Mouse (Mus musculus) thymus, postnatal 10 days (tissue): ENCODE results near the gene Fastkd5.
"Not testable (repeated sequence)": the region's sequence is repeated elsewhere in the genome, so short reads cannot be mapped to it uniquely, and the experiment has no call there.

Source experiments
- DNase-seq, 2 experiments: peaks; one replicate each; pipeline ENCODE4 v3.0.0; 2021; ENCODE audit warnings: low spot score in 2 of 2

Gene Fastkd5

DNA sequence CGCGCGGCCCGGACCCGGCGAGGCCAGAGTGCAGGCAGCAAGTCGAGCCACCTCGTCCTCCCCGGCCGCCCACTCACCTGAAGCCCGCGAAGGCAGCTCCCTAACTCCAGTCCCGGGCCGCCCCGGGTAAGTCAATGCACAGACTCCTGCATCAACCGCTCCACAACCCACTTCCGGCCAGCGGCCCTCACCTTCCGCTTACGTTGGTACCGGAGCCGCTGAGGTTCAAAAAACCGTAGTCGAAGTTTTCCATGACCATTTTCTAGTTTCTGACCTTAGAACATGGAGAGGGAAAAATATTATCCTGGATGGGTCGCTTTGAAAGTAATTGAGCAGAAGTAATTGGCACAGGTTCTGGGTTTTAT, at the start of gene Fastkd5, which contains the start of gene Ubox5:
Fastkd5 (minus strand) TSS at position 189 of the 365 bp plus-strand sequence.
Ubox5 (minus strand) TSS at position 200 of the 365 bp plus-strand sequence.
- peak; percentile 79 to 85 for DNase-seq

DNA sequence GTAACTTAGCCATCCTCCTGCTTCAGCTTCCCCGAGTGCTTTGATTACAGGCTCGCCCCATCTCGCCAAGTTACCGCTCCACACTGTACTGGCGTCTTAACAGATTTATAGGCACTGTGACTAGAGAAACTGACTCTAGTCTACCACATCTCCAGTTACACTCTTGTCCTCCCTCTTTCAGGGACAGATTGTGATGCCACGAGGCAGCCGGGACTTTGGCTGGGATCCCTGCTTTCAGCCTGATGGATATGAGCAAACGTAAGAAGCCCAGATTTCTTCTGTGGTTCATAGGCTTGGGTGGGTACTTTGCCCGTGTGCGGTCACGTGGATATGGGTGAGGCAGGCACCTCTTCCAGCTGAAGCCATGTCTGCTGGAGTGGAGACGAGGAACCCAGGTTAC, 49.3 kb upstream of the Fastkd5 start:
- no peak for DNase-seq

DNA sequence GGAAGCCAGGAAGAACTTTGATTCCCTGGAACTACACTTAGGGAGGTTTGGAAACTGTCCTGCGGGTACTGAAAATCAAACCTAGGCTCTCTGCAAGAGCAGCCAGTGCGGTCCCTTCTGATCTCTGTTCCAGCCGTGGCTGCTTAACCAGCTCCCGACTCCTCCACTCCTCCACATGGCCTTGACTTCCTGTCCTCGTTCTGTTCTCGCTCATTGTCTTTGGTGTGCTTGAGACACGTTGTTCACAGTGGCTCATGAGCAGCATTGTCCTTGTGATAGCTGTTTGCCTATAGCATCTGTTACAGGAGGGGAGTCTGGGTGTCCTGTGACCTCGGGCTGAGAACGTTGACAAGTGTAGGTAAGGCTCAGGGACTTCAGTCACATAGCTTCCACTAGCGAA, 47.4 kb upstream of the Fastkd5 start:
- no peak for DNase-seq

DNA sequence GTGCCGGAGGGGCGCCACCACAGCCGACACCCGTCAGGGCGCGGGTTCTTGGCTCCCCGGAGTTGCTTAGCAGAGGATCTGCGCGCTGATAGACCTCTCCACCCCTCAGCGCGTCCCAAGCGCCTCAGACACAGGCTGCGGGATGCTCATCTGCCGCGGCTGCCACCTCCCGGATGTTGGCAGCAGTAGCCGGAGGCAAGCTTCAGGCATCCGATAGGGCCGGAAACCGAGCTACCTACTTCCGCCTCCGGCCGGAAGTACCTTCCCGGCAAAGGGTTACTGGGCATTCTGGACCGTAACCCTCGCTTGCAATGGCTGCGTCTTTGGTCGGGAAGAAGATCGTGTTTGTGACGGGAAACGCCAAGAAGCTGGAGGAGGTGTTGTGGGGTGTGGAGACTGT, 37.7 kb upstream of the Fastkd5 start, which contains the start of gene Itpa:
Itpa (plus strand) TSS at position 52 of the 400 bp plus-strand sequence.
- DNase-seq: peak; percentile 81

DNA sequence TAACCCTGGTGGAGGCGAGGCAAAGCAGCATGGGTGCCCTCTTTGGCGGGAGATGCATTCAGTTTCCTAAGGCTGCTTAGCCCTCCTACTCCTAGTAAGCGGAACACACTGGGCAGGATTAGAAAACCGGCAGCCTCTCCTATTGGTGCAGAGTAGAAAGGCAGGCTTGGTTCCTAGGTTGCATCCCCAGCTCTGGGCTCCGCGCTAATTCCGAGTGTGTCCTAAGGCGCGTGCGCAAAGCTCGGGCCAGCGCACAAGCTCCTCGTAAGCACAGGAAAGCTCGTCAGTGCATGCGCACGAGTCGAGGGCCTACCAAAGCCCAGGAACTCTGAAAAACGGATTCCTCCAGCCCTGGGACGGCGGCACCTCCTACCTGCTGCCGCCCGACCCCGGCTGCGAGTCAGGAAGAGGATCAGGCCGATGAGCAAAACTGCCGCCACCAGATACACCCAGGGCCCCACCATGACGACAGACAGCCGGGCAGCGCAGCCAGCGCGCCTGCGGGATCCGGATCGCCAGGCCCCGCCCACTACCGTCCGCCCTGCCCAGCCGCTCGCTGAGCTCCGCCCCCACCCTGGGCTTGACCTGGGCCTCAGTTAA, 34.4 kb upstream of the Fastkd5 start, which contains the start of gene Ddrgk1:
Ddrgk1 (minus strand) TSS at position 558 of the 600 bp plus-strand sequence.
- DNase-seq: peak; percentile 77 to 79

DNA sequence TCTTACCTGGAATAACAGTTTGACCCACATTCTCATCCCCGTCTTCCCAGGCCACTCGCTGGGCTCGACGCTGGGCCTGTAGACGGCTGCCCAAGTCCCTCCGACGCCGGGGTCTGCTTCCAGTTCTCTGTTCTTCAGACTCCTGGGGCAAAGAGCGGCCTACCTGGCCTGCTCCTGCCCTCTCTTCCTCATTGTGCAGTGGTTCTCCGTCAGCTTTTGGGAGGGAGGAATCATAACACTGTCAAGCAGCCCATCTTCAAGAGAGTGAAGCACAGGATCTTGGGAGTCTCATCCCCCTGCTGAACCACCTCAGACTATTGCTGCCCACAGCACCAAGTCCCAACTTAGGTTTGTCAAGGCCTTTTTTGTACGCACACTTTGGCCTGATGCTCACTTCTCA, 33.5 kb upstream of the Fastkd5 start:
- DNase-seq: no peak

DNA sequence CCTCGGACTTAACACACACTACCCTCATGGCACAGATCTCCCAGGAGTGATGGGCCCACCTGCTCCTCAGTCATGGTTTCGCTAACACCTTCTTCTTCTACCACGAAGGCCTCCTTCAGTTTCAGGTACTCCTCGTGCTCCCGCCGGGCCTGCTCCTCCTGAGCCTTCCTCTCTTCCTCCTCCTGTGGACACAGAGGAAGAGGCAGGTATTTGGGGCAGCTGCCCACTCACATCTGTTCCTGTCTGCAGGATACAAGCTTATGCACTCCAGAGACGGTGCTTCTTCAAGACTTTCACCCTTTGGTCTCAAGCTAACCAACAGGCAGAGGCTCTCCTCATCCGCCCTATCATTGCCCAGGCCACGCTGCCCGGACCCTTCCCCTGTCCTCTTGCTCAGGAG, 28.7 kb upstream of the Fastkd5 start:
- no peak for DNase-seq

DNA sequence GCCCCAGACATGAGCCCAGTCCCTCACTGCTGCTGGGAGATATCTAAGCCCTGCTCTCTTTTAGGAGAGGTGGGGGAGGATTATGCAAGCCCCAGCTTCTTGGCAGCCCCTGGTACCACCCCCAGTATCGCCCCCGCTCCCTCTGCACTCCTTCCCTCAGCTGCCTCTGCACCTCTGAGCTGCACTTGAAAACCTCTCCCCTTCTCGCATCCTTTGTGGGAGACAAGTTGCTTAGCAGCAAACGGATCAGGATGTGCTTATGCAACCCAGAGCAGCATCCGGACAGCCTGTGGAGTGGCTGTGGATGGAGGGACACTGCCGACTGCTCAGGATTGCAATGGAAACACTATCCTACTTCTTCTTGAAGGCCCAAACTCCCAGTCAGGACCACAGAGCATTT, 27.7 kb upstream of the Fastkd5 start:
- no peak for DNase-seq

DNA sequence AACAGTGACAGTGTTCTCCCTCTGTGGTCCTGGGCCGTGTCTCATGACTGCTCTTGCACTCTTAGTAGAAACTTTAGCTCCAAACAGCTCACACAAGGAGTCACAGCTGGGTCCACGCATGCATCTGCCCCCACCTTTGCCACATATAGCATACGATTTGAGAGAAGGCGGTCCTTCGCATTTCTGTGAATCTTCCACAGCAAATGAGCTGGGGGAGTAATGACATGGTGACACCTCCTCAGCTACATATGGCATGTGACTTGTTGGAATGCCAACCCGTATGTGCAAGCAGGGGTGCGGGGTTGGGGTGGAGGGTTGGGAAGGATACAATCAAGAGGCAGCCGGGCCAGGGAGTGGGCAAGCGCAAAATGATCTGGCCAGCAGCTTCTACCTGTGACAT, 26.7 kb upstream of the Fastkd5 start:
- no peak for DNase-seq

DNA sequence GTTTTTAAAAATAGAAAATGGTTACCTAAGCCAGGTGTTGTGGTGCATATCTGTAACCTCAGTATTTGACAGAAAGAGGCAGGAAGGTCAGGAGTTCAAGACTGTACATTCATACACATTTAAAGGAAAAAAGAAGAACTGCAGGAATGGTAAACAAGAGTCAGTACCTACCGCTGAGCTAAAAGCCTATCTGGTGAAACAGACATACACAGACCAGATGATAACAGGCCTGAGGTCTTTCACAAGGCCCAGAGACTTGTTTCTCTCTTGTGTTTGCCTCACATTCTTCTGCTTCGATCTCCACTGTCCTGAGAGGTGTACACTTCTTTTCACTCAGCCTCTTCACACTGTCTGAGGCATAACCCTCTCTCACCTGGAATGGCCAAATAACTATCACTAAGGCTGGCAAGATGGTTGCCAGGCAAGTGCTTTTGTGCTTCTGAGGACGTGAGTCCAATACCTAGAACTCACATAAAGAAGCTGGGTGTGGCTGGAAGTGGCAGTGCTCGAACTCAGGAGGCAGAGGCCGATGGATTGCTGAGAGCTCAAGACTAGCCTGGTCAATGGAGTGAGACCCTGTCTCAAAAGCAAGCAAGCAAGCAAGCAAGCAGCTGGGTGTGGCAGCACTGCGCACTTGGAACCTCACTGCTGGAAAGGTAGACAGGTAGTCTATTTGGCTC, 26.0 kb upstream of the Fastkd5 start:
- DNase-seq: no peak

DNA sequence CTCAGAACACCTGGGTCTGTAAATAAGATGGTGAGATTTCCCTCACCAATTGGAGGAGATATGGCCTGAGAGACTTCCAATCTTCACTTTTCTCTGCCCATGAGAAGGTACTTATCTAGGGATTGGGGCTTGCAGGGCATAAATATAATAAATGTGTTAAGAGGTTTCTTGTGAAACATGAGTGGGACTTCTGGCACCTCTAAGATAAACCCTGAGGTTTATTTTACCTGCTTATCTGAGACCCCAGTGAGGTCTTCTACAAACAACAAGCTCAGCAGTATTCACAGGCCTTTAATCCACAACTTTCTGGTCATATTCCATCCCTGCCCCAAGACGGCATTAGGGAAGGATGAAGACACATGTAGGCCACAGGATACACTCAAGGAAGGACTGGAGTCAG, 23.9 kb upstream of the Fastkd5 start:
- no peak for DNase-seq

DNA sequence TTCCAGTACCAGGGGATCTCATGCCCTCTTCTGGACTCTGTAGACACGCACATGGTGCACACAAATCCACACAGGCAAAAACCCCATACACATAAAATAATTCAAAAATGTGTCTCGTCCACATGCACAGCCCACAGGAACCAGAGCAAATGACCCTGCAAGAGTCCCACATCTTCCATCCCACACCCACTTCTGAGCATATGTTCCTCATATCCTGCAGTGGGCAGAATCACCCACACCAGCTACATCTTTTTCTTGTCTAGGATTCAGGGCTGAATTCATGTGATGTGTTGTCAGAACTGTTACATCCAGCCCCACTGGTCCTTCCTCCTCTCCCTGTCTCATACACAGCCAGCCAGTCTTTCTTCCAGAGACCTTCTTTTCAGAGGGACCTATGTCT, 23.5 kb upstream of the Fastkd5 start:
- no peak for DNase-seq

DNA sequence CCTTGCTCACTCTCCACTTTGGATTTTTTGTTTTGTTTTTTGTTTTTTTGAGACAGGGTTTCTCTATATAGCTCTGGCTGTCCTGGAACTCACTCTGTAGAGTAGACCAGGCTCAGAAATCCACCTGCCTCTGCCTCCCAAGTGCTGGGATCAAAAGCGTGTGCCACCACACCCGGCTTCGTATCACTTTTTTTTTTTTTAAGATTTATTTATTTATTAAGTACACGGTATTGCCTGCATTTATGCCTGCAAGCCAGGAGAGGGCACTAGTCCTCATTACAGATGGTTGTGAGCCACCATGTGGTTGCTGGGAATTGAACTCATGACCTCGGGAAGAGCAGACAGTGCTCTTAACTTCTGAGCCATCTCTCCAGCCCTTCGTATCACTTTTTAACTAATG, 19.2 kb upstream of the Fastkd5 start:
- not testable (repeated sequence) for DNase-seq

DNA sequence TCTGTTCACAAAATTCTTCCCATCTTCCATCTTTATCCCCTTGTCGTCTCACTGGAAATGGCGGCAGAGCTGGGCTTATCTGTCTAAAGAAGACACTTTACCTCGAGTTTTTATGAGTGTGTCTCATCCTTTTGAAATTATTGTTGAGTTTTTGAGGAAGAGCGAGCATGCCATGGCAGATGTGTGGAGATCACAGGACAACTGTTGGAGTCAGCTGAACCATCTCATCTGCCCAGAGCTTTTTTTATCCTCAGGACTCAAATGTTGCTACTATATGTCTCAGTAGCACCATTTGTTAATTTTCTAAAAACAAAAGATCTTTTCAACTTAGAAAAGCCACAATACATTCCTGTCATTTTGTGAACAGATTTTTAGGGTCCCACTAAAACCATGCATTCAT, 15.4 kb upstream of the Fastkd5 start:
- no peak for DNase-seq

DNA sequence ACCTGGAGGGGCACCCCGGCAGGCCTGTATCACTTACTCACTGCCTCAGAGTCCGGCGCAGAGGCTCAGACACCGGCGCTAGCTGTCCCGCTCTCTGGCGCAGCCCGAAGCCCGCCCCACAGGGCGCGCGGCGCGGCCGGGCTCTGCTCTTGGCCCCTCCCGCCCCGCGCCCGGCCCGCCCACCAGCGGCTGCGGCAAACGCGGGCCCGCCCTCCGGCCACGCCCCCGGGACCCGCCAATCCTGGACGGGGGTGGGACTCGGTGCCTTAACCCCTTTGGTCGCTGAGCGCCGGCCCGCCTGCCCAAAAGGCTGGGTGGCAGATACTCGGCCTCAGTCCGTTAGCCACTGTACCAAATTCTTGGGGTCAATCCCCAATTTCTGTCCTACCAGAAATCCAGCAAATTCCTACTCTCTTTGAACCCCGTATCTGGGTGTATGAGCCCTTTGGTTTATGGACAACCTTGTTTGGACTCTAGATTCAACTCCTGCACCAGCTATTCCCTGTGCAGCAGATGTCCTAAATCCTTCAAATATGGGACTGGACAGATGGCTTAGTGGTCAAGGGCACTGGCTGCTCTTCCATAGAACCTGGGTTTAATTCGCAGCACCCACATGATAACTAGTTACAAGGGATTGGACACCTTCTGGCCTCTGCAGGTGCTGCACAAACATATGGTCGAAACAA, 13.0 kb upstream of the Fastkd5 start, which contains the start of gene Lzts3:
Lzts3 (minus strand) TSS at position 120 of the 686 bp plus-strand sequence.
- DNase-seq: peak; percentile 85 to 89

DNA sequence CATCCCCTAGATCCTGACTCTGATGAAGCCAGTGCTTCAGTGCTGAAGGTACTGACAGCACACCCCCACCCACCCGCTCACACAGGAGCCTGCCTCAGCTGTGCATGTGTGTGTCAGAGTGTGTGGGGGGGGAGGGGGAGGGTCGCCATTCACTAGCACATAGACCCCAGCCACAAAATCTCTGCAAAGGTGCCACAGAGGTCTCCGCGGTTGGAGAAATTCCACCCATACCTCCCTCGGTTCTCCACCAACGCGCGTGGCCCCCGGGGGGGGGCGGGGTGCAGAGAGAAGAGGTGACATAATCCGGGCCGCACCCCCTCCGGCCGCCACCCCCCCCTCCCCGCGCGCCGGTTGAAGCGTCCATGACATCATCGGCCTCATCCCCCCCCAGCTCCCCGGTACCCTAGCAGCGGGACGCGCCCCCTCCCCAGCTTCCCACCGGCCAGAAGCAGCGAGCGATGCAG, 12.4 kb upstream of the Fastkd5 start:
- peak; percentile 15 to 31 for DNase-seq

DNA sequence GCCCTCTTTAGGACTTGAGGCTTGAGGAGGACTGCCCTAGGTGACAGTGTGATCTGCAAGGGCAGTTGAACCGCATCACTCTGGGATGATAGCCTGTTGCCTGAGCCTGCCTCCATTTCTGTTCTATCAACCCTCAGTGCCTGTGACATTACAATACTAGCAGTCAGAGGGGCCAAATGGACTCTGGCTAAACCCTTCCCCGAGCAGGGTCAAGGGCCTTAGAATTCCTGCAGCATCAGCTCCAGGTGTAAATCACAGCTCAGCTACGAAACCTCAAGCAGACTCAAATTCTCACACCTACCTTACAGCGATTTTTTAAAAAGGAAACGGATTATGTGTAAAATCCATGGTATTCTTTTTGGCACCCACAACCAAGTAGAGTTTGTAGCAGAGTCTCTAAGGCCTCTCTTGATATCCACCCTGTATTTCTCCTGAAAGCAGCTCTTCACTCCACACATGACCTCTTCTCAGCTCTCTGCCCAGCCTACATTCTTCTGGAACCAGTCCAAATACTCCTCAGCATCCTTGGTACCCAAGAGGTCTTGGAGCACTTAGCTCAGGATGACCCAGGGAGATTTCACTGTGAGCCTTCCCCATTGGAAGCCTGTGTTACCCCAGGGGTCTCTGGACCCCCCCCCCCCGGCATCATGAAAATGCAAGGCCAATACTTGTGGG, 11.7 kb upstream of the Fastkd5 start:
- DNase-seq: no peak

DNA sequence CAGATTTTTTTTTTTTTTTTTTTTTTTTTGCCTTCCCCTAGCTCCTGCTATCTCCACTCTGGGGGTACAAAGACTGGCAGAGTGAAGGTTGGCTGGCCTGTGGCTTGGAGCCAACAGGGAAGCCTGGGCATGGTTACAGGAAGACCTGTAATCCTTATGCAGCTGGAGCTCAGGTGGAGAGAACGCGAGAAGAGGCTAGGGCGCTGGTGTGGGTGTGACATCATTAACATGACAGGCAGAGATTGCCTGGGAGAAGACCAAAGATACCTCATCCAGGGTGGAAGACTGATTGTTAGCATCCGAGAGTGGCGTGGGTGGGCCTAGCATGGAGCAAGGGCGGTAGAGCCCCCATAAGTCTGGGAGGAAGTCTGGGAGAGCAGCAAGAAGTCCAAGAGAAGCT, 9.4 kb upstream of the Fastkd5 start:
- DNase-seq: no peak

DNA sequence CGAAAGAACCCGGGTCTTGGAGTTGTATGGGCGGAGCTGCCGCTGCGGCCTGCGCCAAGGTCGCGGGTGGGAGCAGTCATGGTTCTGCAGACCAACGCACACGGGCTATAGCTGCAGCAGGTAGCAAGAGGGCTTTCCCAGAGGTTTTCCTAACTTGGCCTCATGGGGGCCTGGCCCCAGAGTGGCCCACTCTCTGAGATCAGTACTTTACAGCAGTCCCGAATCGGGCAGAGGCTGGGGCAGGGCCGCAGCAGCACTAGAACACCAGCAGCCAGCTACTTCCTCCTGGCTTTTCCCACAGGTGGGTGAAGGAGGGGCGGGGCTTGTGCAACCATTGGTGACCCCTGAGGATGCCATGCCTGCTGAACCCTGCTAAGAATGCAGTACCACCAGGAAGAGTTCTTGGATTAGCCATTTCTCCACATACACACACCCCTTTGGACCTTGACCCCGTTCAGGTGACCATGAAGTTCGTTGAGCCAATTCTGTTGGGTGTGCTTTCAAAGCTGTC, 8.3 kb upstream of the Fastkd5 start:
- DNase-seq: no peak

DNA sequence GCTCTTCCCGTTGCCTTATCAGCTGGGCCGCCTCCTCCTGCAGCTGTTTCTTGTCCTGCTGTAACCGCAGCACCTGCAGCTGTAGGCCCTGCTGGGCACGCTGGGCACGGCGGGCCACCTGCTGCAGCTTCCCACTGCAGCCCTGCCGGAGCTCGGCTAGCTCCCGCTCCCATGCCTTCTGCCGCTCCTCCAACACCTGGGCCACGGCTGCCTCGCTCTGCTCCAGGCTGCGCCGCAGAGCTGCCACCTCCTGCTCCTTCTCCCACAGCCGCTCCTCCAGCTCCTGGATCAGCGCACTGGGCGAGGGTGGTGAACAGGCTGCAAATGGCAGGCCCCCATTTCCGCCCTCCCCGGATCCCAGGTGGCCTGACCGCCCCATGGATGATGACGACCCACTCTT, 6.0 kb upstream of the Fastkd5 start:
- peak; percentile 73 to 80 for DNase-seq

DNA sequence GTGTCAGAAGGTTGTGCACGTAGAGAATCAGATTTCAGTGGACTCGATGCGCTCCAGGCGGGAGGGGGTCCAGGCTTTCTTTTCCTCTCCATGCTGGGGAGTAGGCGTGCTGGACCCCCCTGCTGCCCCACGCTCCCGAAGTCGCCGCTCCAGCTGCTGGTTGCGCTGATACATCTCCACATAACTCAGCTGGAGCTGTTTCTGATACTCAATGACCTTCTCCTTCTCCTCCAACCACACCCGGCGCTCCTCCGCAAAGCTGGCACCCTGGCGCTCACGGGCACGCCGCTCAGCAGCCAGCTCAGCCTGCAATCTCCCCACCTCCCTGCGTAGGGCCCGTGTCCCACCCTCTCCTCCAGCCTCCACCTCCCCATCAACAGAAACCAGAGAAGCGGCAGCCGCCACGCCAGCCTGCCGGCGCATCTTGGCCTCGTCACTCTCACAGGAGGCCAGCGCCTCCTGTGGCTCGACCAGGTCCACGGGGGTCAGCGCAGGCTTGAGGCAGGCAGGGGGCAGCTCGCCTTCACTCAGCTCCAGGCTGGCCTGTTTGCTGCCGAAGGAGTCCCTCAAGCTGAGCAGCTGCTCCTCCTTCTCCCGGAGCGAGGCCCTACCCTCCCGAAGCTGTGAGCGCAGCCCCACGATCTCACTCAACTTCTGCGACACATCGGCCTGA, 5.0 kb upstream of the Fastkd5 start:
- peak; percentile 19 to 31 for DNase-seq
